Mouse (Mus musculus) liver, embryonic 16.5 days (tissue): ENCODE measurements around the gene Plpp3. TPM values are rescaled to one million over a fixed set of nuclear protein-coding genes. Genes with fewer than 3 reads are reported as not detected.

Experiments used
- ATAC-seq: fragments of 200-750 bp; cut with Nextera tagmentation; 2 replicates; pipeline ENCODE4 v1.8.0; 2017; ENCODE audit warnings: low read depth, mild to moderate bottlenecking, moderate number of reproducible peaks, moderate library complexity
- H3K27ac ChIP-seq: fragments of 300-500 bp; sonication (generic); 2 replicates; pipeline ENCODE4 v1.5.1; 2014; ENCODE audit warnings: mild to moderate bottlenecking, low read length
- H3K27me3 ChIP-seq: fragments of 300-500 bp; sonication (generic); 2 replicates; pipeline ENCODE4 v1.6.1; 2014; ENCODE audit warnings: low read depth, low read length, mixed read lengths; ENCODE audit not compliant: control insufficient read depth, insufficient read depth
- H3K36me3 ChIP-seq: fragments of 300-500 bp; sonication (generic); 2 replicates; pipeline ENCODE4 v1.6.1; 2014; ENCODE audit warnings: mild to moderate bottlenecking; ENCODE audit not compliant: control insufficient read depth, insufficient read depth
- H3K4me1 ChIP-seq: fragments of 300-500 bp; sonication (generic); 2 replicates; pipeline ENCODE4 v1.6.1; 2014; ENCODE audit warnings: low read depth, low read length, mixed read lengths; ENCODE audit not compliant: control insufficient read depth
- H3K4me2 ChIP-seq: fragments of 300-500 bp; sonication (generic); 2 replicates; pipeline ENCODE4 v1.6.1; 2014; ENCODE audit warnings: low read depth, low read length, mixed read lengths
- H3K4me3 ChIP-seq: fragments of 300-500 bp; sonication (generic); 2 replicates; pipeline ENCODE4 v1.5.1; 2014; ENCODE audit warnings: low read depth, mild to moderate bottlenecking, low read length
- H3K9ac ChIP-seq: fragments of 300-500 bp; sonication (generic); 2 replicates; pipeline ENCODE4 v1.6.1; 2014; ENCODE audit warnings: low read depth, low read length
- H3K9me3 ChIP-seq: fragments of 300-500 bp; sonication (generic); replicated peaks from 2 replicates; pipeline ENCODE4 v1.6.1; 2016; ENCODE audit warnings: low read length; ENCODE audit not compliant: control insufficient read depth
- WGBS: fragments of 180-500 bp; shearing (Covaris S2); extraction: QIAGEN DNeasy Blood & Tissue Kit; methylation state at CpG from one replicate; pipeline ENCODE4 v1.1.7; 2014; ENCODE audit not compliant: insufficient replicate concordance; 5-methylcytosine and 5-hydroxymethylcytosine counted together
- polyA plus RNA-seq: library from polyadenylated mRNA; unstranded; fragments of >200 nt; fragmentation: Nextera tagmentation; extraction: Ambion mirVana; gene quantifications from 2 replicates; pipeline ENCODE4 v1.2.1, GENCODE M21; 2015

Gene Plpp3
- polyA plus RNA-seq, 1 experiment from 2014 or later: 21.2 TPM

- Histone ChIP-seq H3K9ac (no peak overlapping the region), H3K4me1 (peaks cover 2% of the 10 kb centered on the region), H3K36me3 (peaks cover 3% of the 10 kb centered on the region; the same call in 1 of the 2 replicates), H3K4me2 (no peak overlapping the region), H3K4me3 (no peak overlapping the region), H3K27ac (no peak overlapping the region), H3K9me3 (no peaks in the 10 kb centered on the region), H3K27me3 (no peaks in the 10 kb centered on the region)
- 82% methylated on average over 6 of the region's 6 CpGs for WGBS
- ATAC-seq: no peak
Measured at GRCm38 (mm10) chr4:105164952-105165351, 7.8 kb downstream of the Plpp3 start.

DNA sequence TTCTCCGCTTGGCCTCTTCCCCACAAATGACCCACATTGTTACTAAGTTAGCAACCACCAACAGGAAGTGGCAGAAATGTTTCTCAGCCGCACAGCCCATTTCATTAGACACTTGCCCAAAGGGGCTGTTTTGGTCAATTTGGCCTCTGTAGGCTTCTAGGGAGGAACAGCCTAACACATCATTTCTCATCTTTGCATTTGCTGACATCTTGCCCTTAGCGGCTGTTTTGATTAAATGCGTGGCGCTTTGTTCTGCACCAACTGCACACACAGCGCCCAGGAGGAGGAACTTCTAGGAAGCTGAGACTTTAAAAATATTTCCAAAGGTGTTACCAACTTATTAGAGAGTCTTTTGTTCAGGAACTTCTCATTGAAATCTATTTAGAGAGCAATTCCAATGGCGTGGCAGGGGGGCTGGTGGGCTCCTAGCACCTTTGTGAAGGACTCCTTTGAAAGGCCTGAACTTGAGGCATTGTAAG is 12.0 kb downstream of the Plpp3 start:
- H3K27ac ChIP-seq: no peak overlapping the region
- no peaks in the 10 kb centered on the region for H3K27me3 ChIP-seq

DNA sequence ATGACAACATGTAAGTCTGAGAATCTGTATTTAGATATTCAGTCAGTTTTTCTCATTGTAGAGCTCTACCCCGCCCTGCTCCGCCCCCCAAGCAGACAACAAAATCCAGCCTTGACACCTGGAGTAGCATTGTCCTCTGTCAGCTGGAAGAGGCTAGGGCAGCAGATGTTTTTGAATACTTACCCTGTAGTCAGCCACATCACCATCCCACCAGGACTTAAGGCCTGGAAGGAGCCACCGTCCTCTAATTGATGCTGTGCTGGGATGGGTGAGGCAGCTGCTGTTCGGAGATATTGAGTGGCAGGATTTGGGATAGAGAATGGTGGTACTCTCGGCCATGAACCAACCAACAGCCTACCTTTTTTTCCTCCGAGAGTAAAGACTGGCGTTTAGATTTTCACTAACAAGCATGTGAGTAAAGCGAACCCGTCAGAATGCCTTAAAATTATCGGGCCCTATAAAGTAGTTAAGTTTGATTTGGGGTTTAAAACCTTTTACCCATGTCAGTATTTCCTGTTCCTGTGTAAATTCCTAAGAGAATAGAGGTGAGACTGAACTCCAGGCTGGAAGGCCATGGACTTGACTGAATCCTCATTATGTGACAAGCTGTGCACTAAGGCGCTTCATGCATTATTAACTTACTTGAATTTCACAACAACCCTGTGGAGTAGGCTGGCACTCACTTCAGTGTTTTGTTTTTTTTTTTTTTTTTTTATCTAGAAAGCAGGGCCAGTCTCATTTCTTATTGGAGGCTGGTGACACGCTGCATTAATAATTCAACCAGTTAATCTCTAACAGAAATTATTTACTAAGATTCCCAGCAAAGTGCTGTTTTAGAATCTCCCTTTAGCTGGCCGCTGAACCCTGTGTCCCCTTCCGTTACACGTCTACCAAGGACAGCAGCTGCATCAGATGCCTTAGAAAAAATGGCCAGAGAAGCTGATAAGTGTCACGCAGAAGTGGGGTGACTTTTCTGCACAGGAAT is 13.0 kb downstream of the Plpp3 start:
- H3K27ac ChIP-seq: peak overlapping the region; percentile 35; the same call in 1 of the 2 replicates
- H3K9me3 ChIP-seq: no peaks in the 10 kb centered on the region
- ATAC-seq: peak; percentile 69
- no peaks in the 10 kb centered on the region; the same call in 1 of the 2 replicates for H3K4me1 ChIP-seq
- no peak overlapping the region for H3K4me3 ChIP-seq
- no peak overlapping the region for H3K9ac ChIP-seq
- H3K36me3 ChIP-seq: no peaks in the 10 kb centered on the region
- 56% methylated on average over 16 of the region's 16 CpGs for WGBS
- no peak overlapping the region for H3K4me2 ChIP-seq
- H3K27me3 ChIP-seq: no peaks in the 10 kb centered on the region

More for the DNA sequence above, 12.0 kb downstream of the Plpp3 start:
- Histone ChIP-seq H3K36me3 (no peaks in the 10 kb centered on the region), H3K9ac (no peak overlapping the region), H3K9me3 (no peaks in the 10 kb centered on the region), H3K4me1 (no peaks in the 10 kb centered on the region; the same call in 1 of the 2 replicates), H3K4me3 (no peak overlapping the region), H3K4me2 (no peak overlapping the region)
- WGBS: 31% methylated on average over 7 of the region's 7 CpGs
- no peak for ATAC-seq

DNA sequence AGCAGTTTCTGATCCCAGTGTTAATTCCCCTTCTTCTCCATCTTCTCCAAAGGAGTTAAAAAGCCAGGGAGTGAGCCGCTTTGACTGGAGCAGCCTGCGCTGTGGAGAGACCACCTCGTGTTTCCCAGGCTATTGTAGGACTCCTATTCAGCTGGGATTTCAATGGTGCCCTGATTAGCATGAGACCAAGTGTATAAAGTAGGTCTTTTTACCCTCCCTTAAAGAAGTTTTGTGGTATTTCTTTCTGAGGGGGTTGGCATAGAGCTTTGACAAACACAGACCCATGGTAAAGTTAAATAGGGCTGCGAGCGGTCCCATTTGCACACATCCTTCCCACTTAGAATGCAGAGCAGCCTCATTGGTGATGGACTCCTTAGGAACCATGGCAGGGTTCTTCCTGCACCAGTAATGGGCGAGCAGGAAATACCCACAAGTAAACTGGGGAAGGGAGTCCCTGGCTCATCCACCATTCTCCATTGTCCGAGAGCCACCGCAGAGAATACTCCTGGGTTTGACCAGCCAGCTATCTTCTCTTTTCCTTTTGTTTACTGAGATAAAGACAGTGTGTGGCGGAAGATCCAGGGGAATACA is 13.8 kb downstream of the Plpp3 start:
- 49% methylated on average over 9 of the region's 9 CpGs for WGBS
- H3K36me3 ChIP-seq: no peaks in the 10 kb centered on the region
- H3K27ac ChIP-seq: peak overlapping the region; percentile 35; the same call in 1 of the 2 replicates
- H3K9me3 ChIP-seq: no peaks in the 10 kb centered on the region
- no peak overlapping the region for H3K4me2 ChIP-seq
- H3K4me1 ChIP-seq: no peaks in the 10 kb centered on the region; the same call in 1 of the 2 replicates
- ATAC-seq: no peak
- H3K4me3 ChIP-seq: no peak overlapping the region
- H3K27me3 ChIP-seq: no peaks in the 10 kb centered on the region
- no peak overlapping the region for H3K9ac ChIP-seq

DNA sequence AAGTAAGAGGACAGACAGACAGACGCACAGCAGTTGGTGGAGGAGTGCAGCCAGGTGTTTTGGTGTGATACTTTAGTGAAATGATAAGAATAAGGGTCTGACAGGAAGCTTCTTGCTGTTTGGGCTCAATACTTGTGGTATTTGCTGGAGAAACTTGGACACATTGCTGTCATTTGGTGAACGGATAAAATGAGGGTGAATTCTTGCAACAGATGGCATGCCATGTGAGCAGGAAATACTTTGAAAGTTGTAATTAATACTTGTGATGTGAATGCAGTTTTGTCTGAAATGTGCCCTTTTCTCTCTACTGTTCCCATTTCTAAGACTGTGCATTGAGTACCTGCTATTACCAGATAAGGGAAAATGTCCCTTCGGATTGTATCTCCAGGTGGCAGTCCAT is 14.3 kb downstream of the Plpp3 start:
- no peak overlapping the region for H3K9ac ChIP-seq
- no peak overlapping the region for H3K27ac ChIP-seq
- no peaks in the 10 kb centered on the region for H3K9me3 ChIP-seq
- no peak for ATAC-seq
- no peak overlapping the region for H3K4me3 ChIP-seq
- H3K4me1 ChIP-seq: no peaks in the 10 kb centered on the region; the same call in 1 of the 2 replicates
- no peaks in the 10 kb centered on the region for H3K27me3 ChIP-seq
- no peaks in the 10 kb centered on the region for H3K36me3 ChIP-seq
- WGBS: 35% methylated on average over 3 of the region's 3 CpGs
- no peak overlapping the region for H3K4me2 ChIP-seq

DNA sequence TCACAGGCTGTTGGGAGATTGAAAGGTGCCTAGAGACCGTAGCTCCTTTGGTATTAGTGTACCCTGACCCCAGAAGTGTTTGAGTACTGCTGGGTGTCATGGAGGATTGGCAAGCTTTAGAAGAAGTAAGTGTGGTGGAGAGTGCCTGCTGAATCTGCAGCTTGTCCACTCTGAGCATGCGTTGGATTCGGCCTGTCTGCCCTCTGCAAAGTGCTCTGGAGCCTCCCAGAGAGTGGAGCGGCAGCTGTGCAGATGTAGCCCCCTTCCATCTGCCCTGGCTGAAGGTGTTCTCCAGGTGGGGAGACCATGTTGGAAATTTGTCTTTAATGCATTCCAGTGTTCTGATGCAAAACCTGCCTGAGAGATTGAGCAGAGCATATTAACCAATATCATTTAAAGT is 17.6 kb downstream of the Plpp3 start:
- WGBS: 57% methylated on average over 4 of the region's 4 CpGs
- Histone ChIP-seq H3K9ac (no peak overlapping the region), H3K4me3 (no peak overlapping the region), H3K27ac (no peak overlapping the region), H3K36me3 (no peaks in the 10 kb centered on the region), H3K9me3 (no peaks in the 10 kb centered on the region), H3K27me3 (no peaks in the 10 kb centered on the region), H3K4me2 (no peak overlapping the region), H3K4me1 (no peaks in the 10 kb centered on the region; the same call in 1 of the 2 replicates)
- no peak for ATAC-seq

DNA sequence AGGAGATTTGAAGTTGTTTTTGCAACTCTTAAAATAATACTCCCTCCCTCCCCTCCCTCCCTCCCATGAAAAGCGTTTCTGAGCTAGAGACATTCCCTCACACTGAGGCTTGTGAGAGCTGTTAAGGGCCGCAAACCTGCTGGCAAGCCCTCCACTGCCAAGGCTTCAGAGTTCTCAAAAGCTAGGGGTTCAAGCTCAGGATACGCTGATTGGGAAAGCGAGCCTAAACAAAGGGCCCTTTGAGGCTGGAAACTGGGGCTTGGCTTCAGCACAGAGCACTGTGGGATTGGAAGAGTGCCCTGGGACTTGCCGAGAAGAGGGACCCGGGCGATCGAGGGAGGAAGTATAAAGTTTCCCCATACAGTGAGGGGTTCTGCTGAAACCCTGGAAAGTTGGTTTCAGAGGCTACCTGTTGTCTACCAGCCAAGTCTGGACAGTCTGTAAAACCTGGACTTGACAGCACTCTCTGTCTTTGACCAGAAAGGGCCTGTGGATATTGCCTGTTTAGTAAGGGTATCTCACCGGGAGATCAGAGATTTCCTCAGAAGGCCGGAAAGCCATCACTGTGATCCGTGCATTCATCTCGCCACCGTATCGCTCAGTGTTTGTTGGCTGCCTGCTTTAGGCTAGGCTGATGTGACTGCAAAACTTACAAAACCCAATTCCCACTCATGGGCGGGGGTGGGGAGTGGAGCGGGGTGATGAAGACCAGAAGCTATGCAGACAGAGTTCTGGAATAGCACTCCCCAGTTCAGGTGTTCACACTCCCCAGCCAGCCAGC is 18.3 kb downstream of the Plpp3 start:
- Histone ChIP-seq H3K36me3 (no peaks in the 10 kb centered on the region), H3K27ac (no peak overlapping the region), H3K4me2 (no peak overlapping the region), H3K27me3 (no peaks in the 10 kb centered on the region), H3K4me3 (no peak overlapping the region), H3K9ac (no peak overlapping the region), H3K9me3 (no peaks in the 10 kb centered on the region), H3K4me1 (no peaks in the 10 kb centered on the region; the same call in 1 of the 2 replicates)
- no peak for ATAC-seq
- WGBS: 68% methylated on average over 16 of the region's 16 CpGs

DNA sequence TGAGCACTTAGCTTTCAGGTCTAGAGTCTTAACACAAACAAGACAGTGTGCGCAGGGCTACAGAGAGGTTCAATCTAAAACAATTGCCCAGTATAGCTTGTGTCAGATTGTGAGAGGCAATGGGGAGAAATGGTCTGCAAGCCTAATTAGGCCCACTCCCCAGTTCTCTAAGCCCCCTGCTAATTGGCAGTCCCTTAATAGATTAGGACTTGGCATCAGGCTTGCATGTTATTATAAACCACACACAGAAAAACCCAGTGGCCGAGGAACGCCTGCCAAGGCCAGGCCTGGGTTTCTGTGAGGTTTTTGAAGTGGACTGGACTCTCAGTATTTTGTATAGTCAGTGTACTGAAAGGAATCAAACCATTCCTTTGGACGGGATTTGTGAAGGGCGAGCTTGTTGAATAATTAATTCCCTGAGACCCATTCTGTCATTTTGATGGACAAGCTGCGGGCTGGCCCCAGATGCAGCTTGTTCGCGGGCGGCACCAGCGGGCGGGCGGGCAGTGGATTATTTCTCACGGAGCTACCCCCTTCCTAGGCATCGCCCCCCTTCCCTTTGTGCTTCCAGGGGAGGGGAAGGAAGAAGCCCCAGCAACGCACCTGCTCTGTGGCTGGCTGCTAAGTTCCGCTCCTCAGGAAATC is 24.0 kb downstream of the Plpp3 start:
- Histone ChIP-seq H3K27me3 (no peaks in the 10 kb centered on the region), H3K4me3 (no peak overlapping the region), H3K4me2 (no peak overlapping the region), H3K36me3 (no peaks in the 10 kb centered on the region), H3K9me3 (no peaks in the 10 kb centered on the region), H3K9ac (no peak overlapping the region), H3K4me1 (no peaks in the 10 kb centered on the region; the same call in 1 of the 2 replicates), H3K27ac (no peak overlapping the region)
- no peak for ATAC-seq
- 64% methylated on average over 16 of the region's 16 CpGs for WGBS
